Mouse (Mus musculus) kidney, adult 9 months (tissue): ENCODE measurements at regions not wholly inside any gene's neighbourhood (a gene's known extent, or its start where the extent isn't known, plus 50 kb on each side); places are given as distances from the start of the nearest gene placed in this dataset.

ENCODE experiments used
- DNase-seq: peaks from one replicate; pipeline ENCODE4 v3.0.0; 2022

DNA sequence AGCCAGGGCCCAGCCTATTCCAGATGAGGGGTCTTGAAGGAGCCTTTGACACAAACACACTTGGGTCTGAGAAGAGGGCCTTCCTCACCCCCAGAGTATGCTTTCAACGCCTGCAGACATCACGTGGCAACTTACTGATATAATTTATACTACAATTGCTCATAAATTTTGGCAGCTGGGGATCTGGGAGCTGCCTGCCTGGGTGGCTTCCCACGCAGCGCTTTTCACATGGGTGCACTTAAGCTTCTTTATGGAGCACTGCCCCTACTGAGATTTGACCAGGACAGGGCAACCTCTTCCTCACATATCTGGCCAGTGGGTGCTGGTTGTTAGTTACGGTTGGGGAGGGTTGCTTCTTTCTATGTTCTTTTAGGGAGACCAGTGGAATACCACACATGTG, 61.6 kb downstream of the Spesp1 start:
- no peak for DNase-seq

DNA sequence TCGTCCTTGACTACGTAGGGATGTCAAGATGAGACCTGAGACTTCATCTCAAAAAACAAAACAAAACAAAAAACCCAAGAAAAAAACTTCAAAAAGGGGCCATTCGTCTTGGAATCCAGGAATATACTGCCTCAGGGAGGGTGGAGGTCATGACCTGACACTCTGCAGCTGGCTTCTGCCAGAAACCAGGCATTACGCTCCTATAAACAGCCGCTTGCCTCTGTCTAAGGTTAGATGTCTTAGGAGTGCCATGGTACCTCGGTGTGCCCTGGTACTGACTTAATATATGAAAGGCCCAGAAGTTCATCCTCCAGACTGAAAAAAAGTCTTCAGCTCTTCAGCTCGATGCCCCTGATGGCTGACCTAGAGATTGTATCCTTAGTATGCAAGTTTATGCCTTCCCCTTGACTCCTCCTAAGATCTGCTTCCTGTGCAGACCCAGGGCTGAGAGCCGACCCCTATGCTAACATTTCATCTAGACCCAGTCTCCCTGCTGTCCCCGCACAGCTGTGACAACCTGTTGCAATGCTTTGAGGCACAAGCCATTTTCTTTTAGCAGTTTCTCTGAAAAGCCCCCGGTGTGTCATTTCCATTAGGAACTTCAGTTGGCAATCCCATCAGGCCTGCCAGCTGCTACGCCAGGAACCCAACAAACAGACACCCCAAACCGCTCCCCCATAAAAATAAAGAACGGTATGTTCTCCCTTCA, 66.7 kb downstream of the Spesp1 start:
- DNase-seq = no peak

DNA sequence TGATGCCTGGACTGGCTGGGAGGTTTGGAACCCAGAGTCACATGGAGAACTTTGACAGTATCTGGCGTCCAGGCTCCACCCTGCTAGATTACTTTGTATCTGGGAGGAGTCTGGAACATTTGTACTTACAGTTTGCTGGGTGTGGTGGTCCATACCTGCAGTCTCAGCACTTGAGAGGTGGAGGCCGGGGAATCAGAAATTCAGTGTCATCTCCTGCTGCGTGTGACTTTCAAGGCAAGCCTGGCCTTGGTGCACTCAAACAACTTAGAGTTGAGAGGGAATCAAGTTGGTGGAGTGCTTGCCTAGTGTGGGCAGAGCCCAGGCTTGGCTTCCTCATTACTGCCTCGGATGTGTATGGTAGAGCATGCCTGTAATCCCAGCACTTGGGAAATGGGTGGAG, 67.5 kb downstream of the Spesp1 start:
- DNase-seq = no peak

DNA sequence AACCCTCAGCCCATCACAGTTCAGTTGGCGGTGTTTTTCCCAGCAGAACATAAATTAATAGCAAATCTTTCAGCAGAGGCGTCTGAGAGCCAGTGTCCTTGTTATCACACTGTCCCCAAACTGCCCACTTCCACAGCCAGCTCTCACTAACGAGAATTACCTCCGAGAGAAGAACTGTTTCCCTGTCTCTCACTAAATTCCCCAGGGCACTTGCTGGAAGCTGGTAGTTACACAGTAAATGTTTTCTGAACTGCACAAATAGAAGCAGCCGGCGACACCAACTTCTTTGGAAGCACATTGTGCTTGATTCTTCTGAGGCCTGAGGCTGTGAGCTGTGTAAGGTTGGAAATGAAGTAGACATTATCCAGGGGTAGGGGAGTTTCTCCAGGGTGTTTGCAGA, 69.4 kb downstream of the Spesp1 start:
- DNase-seq = no peak

DNA sequence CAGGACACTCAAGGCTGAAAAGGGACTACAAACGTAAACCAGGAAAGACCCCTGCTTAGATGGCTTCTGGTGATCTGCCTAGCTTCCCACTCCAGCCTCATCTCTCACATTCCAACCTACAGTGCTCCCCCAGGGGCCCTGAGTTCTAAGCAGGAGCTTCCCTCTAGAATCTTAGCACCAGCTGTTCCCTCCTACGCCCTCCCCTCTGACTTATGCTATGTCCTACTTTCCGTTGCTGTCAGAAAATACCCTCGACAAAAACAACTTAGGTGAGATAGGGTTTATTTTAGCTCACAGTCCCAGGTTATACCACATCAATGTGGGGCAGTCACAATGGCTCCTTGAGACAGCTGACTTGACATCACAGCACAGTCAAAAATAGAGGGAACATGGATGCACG, 71.2 kb downstream of the Spesp1 start:
- no peak for DNase-seq

DNA sequence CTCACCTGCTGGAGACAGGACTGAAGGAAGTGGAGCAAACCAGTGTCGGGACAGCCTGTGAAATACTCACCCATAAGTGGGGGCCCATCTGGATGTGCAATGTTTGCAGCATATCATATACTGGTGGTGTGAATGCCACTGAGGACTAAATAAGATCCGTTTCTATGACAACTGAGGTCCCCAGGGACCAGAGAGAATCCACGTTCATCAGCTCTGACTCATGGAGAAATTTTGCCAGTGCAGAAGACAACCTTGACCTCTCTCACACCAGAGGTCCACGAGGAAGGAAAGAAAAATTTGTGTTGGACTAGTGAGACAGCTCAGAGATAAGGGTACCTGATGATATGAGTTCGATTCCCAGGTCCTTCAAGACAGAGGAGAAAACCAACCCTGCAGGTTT, 73.6 kb downstream of the Spesp1 start:
- no peak for DNase-seq

DNA sequence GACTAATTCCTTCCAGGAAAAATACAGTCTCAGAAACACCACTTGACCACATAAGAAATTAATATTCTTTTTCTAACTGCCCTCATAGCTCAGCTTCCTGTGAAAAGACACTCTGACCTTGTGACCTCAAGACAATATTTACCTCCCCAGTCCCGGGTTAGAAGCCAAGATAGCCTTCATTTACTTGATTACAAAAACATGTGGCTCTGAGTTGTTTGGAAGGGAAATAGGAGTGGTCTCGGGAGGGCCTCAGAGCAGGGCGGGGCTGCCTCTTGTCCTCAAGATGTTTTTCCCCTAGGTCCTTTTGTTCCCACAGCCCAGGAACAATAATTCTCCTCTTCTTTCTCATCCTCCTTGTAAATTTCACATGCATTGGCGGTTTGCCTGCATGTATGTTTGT, 76.7 kb downstream of the Spesp1 start:
- no peak for DNase-seq

DNA sequence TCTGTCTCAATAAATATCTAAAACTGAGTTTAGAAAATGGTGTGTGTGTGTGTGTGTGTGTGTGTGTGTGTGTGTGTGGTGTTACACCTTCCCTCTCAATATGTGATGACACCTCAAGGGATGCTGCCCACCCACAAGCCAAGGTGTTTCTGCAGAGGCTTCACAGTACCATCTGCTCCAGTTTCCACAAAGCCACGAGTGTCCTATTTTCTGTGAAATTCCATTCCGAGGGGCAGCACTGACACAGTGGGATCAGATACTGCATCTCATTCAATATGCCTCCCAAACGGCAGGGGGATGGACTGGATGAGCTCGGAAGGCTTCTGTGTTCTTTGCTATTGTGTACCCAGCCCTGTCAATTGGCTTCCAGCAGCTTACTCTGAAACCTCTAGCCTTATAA, 78.5 kb downstream of the Spesp1 start:
- no peak for DNase-seq

DNA sequence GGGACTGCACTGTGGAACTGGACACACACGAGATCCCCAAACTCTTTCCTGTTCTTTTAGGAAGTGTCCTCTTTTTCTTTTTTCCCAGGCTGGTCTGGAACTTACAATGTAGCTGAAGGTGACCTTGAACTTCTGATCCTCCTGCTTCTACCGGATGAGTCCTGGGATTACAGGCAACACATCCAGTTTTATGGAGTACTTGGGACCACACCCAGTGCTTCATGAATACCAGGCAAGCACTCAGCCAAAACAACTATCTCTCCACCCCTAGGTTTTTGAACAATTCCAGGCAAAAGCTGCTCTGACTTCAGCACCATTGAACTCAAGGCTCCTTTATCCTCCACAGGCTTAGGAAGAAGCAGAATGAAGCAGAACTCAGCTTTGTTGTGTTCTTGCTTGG, 79.7 kb downstream of the Spesp1 start:
- DNase-seq = no peak

DNA sequence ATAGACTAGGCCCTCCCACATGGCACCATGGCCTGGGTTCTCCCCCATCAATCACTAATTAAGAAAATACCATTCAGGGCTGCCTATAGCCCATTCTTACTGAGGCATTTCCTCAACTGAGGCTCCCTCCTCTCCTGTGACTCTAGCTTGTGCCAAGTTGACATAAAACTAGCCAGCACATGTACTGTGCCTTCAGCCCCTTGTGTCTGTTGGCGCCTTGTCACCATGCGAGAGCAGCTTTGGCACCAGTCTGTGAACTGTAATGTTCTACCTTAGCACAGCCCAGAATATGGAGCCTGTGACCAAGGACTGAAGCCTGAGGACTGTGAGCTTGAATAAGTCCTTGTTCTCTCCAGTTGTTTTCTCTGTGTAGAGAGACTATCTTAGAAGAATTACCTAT, 75.0 kb upstream of the Glce start:
- no peak for DNase-seq

DNA sequence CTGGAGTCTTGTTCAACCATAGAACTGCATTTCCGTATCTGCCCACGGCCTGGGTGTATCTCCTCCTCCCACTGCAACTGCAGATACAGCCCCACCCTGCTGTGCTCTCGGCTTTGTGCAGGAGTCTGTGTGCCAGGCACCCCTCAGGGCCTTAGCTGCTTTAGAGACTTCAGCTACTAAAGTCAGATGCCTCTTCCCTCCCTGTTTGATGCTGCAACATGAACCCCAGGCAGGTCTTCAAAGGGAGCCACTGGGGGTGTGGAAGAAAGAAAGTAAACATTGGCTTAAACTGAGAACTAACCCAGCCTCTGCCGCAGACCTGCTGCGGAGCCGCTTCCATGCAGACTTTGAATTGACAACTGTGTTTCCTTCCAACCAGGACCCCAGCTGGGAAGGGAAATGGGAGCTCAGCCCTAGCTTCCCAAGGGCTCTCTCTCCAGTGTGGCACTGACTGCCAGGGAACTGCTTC, 70.0 kb upstream of the Glce start:
- DNase-seq = no peak

DNA sequence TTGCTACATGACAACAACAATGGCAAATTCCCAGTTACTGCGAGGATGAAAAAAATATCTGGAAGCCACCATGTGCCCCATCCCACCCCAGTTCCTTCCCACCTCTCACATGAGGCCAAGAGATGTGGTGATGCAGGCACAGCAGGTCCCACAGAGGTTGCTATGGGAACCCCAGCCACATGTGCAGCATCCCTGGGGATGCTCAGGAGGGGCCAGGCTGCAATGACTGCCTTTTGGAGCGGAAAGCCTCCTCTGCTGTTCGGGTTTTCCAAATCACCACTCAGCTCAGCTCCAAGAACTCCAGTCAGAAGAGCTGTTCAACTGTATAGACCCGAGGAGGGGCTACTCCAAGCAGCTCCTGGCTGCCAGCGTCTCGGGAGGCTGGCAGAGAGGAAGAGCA, 68.0 kb upstream of the Glce start:
- DNase-seq = no peak

DNA sequence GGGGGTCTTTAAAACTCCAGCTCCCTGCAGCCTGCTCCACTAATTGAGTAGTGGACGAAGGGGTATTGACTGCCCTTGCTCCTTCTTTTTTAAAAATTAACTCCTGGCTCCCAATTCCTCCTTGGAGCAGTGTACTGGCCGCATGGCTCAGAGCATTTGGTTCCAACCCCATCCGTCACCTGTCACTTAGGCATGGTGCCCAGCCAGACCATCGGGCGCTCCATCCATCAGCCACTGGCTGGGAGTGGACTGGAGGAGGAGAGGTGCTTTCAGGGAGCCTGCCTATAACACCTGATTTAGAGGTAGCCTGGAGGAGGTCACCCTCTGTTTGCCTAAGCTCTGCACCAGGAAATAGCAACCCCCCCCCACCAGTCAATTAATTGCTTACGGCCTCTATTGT, 66.4 kb upstream of the Glce start:
- peak; percentile 7 for DNase-seq

DNA sequence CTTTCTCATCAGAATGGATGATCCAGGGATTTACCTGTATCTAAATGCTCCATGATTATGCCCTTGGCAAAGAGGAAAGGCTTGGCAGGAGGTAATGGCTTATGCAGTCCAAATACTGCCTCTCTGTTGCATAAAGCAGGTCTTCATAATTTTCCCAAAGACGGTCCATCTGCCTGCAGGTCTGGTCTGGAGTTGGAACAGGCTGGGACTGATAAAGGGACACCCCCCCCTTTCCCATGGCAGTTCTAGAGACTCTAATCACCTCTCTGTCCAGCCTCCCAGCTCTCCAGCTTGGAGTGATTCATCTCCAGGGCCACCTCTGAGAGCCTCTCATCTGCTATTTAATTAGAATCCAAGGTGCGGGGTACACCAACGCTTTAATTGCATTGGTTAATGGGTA, 65.9 kb upstream of the Glce start:
- no peak for DNase-seq

DNA sequence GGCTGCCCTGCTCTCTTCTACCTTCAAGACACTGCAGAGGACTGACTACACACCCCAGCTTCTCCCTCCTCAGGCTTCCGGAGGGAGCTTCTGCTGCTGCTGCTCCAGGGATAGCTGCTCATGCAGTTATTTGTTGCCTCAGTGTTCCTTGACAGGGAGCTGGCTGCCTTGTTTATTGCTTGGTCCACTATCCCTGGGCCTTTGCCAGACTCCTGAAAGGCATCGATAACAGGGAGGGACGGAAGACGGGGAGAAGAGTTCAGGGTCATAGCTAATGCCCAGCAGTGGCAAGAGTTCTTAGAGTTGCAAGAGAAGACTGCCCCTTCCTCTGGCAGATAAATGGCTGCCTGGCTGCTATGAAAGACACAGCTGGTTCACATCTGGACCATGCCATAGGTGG, 64.4 kb upstream of the Glce start:
- no peak for DNase-seq

DNA sequence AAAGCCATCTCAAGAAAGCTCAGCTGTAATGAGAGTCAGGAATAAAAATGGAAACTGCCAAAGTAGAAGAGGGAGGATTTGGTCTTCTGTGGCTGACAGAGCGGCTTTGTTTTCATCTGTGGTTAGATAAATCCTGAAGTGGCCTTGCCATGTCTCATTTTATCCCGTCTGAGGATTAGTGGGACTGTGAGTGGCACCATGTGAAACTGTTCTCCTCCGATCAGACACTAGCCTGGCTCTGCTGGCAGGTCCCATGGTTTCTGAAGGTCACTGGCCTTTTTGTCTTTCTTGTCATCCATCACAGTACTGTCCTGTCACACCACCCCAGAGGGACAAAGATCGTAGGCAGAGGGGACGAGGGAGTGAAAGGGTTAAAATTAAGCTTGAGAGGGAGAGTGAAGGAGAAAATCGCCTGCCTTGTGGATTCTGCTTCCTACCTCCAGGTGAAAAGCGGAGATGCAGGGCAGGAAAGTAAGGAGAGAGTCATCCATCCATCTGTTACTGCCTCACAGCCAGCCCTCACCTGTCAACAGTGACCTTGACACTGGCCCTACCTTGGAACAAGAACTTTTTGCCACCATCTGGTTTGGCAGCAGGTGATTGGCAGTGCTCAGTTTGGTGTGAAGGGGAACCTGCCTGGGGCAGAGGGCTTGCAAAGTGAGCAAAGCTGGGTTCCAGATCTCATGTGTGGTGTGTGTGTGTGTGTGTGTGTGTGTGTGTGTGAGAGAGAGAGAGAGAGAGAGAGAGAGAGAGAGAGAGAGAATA, 63.2 kb upstream of the Glce start:
- DNase-seq = no peak

DNA sequence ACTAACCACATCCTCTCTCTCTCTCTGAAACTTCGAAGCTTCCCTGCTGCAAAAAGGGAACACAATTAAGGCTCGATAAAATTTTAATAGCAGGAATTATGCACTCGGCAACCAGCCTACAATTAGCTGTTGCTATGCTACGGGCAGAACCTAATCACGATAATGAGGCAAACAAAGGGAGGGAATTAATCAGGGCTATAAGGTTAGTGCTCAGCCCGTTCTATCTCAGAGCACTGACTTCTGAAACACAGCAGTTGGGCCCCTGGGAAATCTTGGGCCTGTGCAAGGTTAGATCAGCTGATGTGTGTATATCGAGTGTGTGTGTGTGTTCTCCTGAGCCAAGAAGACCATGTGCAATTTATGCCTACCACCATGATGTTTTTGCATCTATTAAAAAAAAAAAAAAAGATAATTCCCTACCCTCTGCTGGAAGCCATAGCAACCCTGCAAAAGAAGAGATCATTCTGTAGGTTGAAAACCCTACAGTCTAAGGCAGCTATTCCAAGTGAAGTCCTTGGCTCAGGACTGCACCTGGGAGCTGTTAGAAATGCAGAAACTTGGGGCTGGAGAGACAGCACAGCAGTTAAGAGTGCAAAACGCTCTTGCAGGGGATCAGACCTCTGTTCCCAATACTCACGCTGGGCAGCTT, 58.9 kb upstream of the Glce start:
- DNase-seq = no peak

DNA sequence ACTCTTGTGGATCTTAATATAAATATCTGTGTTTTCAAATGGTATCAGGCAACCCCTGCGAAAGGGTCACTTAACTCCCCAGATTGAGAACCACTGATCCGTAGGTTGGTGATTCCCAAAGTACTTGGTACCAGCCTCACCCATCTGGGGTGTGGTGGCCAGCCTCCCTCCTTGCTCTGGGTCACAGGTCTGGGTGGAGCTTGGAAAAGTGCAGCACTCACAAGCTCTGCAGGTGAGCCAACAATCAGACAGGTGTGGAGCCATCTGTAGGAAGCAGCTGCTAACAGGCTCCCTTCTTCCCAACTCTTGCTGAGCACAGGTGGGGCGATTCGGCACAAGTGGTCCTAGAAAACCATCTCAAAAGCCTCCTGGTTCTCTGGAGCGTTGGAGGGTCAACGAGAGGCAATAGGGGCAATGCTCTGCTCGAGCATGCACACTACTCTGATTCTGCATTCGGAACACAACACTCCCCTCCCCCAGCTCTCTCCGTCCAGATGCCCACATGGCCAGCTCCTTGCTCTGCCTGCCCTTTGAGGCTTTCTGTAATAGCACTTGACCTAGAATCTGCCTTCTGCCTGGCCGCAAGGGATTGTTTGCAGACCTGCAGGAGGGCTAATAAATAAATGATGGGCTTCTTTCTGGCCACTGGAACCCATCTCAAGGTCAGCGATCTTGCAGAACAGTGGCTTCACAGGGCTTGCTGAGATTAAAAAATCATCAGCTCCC, 58.2 kb upstream of the Glce start:
- no peak for DNase-seq

DNA sequence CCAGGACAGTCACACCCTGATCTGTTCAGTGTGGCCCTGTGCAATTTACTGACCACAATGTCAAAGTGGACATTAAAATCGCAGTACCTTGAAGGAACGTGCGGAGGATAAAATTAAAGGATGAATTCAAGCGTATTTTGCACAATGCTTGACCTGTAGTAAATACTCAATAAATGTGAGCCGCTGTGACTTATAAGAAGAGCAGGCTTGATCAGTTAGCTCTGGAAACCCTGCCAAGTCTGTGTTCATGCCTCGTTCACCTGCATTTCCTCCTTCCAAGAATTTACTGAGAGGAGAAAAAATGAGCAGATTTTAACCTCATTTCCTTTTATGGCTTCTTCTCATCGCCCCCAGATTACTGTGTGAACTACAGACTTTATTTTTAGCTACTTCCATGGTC, 52.2 kb upstream of the Glce start:
- no peak for DNase-seq
